Mouse (Mus musculus): ENCODE results near the gene Gm26558.
A peak's percentile ranks its signal among the peaks of the same experiment; 100 is the strongest.

Gene Gm26558

DNA sequence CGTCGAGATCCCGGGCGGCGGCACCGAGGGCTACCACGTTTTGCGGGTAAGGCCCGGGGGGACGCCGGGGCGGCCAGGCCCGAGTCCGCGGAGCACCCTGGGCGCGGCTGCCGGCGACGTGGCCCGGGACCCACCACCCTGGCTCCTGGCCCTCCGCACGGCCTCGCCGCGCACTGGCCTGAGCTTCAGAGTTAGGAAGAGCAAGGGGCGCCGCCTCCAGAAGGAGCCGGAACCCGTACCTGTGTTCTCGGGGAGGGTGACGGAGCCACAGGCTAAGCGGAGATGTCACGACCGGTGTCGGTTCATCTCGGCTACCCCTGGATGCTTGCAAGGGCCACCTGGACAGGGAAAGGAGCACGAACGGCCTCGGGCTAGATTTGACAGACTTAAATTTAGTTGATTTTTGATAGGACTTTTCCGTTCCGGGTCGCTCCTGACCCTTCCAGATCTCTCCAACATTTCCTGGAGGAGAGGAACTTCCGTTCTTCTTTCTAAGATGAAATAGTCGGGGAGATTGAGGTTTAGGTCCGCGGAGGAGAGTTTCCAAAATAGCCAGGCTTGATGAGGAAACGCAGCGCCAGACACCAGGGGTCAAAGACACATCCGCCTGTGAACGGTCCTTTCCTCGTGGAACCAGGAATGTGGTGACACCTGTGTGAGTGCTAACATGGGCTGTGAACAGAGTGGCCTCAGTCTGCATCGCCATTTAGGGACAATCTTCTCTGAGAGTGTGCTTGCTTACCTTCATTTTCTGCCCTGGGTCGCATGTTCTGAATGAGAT is at the start of gene Gm26558:
TSS of gene Gm26558 (minus strand) at position 394 of the 781 bp plus-strand sequence.
- Histone ChIP-seq H3K27me3 (ENCODE audit: insufficient read depth, low read length) (peaks cover 6% of the 10 kb centered on the region; the same call in 1 of the 2 replicates), H3K4me3 (replicated peaks; ENCODE audit: low read length) (peak within 1 kb of the TSS; percentile 94), H3K4me1 (replicated peaks; ENCODE audit: low read depth, low read length) (peaks cover 30% of the 10 kb centered on the region), H3K9me3 (ENCODE audit: low read length) (no peaks in the 10 kb centered on the region), H3K36me3 (ENCODE audit: insufficient read depth, low read length) (peaks cover 23% of the 10 kb centered on the region)
- TF ChIP-seq NANOG (IDR thresholded peaks at IDR 0.05; ENCODE audit: borderline replicate concordance, low read length), result no peak
- no peak for TF ChIP-seq CTCF (conservative IDR thresholded peaks at IDR 0.05; ENCODE audit: low read length)
- no peak for TF ChIP-seq POU5F1 (IDR thresholded peaks at IDR 0.05; ENCODE audit: borderline replicate concordance, low read length)

DNA sequence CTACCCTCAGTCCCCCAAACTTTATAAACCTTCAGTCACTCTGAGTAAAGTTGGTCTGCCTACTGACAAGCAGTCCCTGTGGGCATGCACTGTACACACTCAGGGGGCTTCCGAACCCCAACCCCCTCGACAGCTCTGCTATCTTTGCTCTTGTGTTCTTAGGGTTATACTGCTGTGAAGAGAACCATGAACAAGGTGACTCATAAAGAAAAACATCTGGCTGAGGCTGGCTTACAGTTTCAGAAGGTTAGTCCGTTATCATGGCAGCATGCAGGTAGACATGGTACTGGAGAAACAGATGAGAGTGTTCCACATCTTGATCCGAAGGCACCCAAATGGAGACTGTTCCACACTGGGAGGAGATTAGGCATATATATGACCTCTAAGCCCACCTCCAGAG is 49.0 kb upstream of the Gm26558 start:
- peaks cover 29% of the 10 kb centered on the region for H3K4me1 ChIP-seq (replicated peaks; ENCODE audit: low read depth, low read length)
- TF ChIP-seq POU5F1 (IDR thresholded peaks at IDR 0.05; ENCODE audit: borderline replicate concordance, low read length) (no peak), NANOG (IDR thresholded peaks at IDR 0.05; ENCODE audit: borderline replicate concordance, low read length) (no peak), CTCF (conservative IDR thresholded peaks at IDR 0.05; ENCODE audit: low read length) (no peak)
- H3K36me3 ChIP-seq (ENCODE audit: insufficient read depth, low read length), result peaks cover 58% of the 10 kb centered on the region
- no peaks in the 10 kb centered on the region for H3K27me3 ChIP-seq (ENCODE audit: insufficient read depth, low read length)
- H3K4me3 ChIP-seq (replicated peaks; ENCODE audit: low read length), result no peak overlapping the region
- H3K9me3 ChIP-seq (ENCODE audit: low read length), result no peaks in the 10 kb centered on the region

- no peaks in the 10 kb centered on the region for H3K9me3 ChIP-seq (ENCODE audit: low read length)
- peaks cover 31% of the 10 kb centered on the region for H3K4me1 ChIP-seq (replicated peaks; ENCODE audit: low read depth, low read length)
- H3K27me3 ChIP-seq (ENCODE audit: insufficient read depth, low read length), result peaks cover 1% of the 10 kb centered on the region; the same call in 1 of the 2 replicates
- peaks cover 51% of the 10 kb centered on the region for H3K36me3 ChIP-seq (ENCODE audit: insufficient read depth, low read length)
- no peak overlapping the region for H3K4me3 ChIP-seq (replicated peaks; ENCODE audit: low read length)
- no peak for TF ChIP-seq NANOG (IDR thresholded peaks at IDR 0.05; ENCODE audit: borderline replicate concordance, low read length)
- TF ChIP-seq CTCF (conservative IDR thresholded peaks at IDR 0.05; ENCODE audit: low read length), result no peak
- TF ChIP-seq POU5F1 (IDR thresholded peaks at IDR 0.05; ENCODE audit: borderline replicate concordance, low read length), result no peak
Observed at GRCm38 (mm10) chr2:70710236-70710635, 48.3 kb upstream of the Gm26558 start.

DNA sequence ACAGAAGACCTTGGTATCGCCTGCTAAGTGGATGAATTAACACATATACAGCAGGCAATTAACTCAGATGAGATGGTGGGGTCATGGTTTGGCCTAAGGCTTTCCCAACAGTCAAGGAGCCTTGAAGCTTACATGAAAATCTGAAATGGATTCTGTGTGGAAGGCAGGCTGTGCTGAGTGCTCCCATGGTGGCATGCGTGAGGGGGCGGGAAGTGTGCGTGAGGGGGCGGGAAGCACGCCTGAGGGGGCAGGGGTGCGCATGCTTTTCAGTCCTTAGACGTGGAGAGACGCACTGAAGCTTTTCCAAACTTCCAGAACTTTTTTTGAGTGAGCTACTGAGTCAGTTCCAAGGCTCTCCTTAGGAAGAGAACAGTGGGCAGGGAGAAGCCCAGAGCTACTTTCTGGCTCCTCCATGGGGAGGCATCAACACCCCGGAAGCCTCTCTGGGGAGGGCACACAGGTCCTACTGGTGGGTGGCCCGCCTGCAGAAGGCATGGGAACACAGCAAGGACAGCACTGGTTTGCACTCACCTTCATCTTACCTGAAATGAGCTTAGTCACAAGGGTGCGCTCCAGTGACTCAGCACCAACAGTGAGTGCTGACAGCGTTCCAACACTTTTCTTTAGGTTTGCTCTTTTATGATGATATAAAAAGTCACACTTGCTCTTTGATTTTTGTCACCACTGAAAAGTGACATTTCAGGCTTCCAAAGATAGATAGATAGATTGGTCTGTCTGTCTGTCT is 47.2 kb upstream of the Gm26558 start:
- TF ChIP-seq CTCF (conservative IDR thresholded peaks at IDR 0.05; ENCODE audit: low read length) (no peak), NANOG (IDR thresholded peaks at IDR 0.05; ENCODE audit: borderline replicate concordance, low read length) (no peak), POU5F1 (IDR thresholded peaks at IDR 0.05; ENCODE audit: borderline replicate concordance, low read length) (no peak)
- H3K4me3 ChIP-seq (replicated peaks; ENCODE audit: low read length), result peak overlapping the region; percentile 43; the same call in 1 of the 2 replicates
- peaks cover 40% of the 10 kb centered on the region for H3K36me3 ChIP-seq (ENCODE audit: insufficient read depth, low read length)
- no peaks in the 10 kb centered on the region for H3K9me3 ChIP-seq (ENCODE audit: low read length)
- peaks cover 5% of the 10 kb centered on the region; the same call in 1 of the 2 replicates for H3K27me3 ChIP-seq (ENCODE audit: insufficient read depth, low read length)
- H3K4me1 ChIP-seq (replicated peaks; ENCODE audit: low read depth, low read length), result peaks cover 38% of the 10 kb centered on the region

DNA sequence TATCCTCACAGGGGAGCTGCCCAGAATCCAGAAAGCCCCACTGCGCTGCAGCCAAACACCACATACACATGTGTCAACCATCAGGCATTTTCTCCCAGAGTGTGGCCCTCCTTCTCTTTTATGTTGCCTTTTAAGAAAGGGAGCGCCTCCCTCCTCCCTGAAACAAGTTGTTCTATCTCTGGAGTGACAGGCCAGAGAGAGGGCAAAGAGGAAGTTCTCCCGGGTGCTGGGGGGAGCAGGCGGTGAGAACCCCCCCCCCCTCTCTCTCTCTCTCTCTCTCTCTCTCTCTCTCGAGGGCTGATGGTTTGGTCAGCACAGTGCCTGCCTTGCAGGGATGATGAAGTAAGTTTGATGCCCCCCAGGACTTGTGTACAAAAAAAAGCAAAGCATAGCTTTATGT is 40.5 kb upstream of the Gm26558 start:
- Histone ChIP-seq H3K4me3 (replicated peaks; ENCODE audit: low read length) (no peak overlapping the region), H3K4me1 (replicated peaks; ENCODE audit: low read depth, low read length) (peaks cover 26% of the 10 kb centered on the region), H3K9me3 (ENCODE audit: low read length) (peaks cover 8% of the 10 kb centered on the region), H3K27me3 (ENCODE audit: insufficient read depth, low read length) (peaks cover 12% of the 10 kb centered on the region), H3K36me3 (ENCODE audit: insufficient read depth, low read length) (no peaks in the 10 kb centered on the region)
- TF ChIP-seq CTCF (conservative IDR thresholded peaks at IDR 0.05; ENCODE audit: low read length), result no peak
- no peak for TF ChIP-seq POU5F1 (IDR thresholded peaks at IDR 0.05; ENCODE audit: borderline replicate concordance, low read length)
- no peak for TF ChIP-seq NANOG (IDR thresholded peaks at IDR 0.05; ENCODE audit: borderline replicate concordance, low read length)

GRCm38 (mm10) chr2:70701571-70701970 is 39.7 kb upstream of the Gm26558 start:
- Histone ChIP-seq H3K36me3 (ENCODE audit: insufficient read depth, low read length) (no peaks in the 10 kb centered on the region), H3K4me1 (replicated peaks; ENCODE audit: low read depth, low read length) (peaks cover 26% of the 10 kb centered on the region), H3K4me3 (replicated peaks; ENCODE audit: low read length) (no peak overlapping the region), H3K9me3 (ENCODE audit: low read length) (peaks cover 8% of the 10 kb centered on the region), H3K27me3 (ENCODE audit: insufficient read depth, low read length) (peaks cover 12% of the 10 kb centered on the region)
- TF ChIP-seq POU5F1 (IDR thresholded peaks at IDR 0.05; ENCODE audit: borderline replicate concordance, low read length), result no peak
- TF ChIP-seq CTCF (conservative IDR thresholded peaks at IDR 0.05; ENCODE audit: low read length), result no peak
- TF ChIP-seq NANOG (IDR thresholded peaks at IDR 0.05; ENCODE audit: borderline replicate concordance, low read length), result no peak

GRCm38 (mm10) chr2:70700851-70701250 is 38.9 kb upstream of the Gm26558 start:
- peaks cover 8% of the 10 kb centered on the region for H3K9me3 ChIP-seq (ENCODE audit: low read length)
- no peaks in the 10 kb centered on the region for H3K36me3 ChIP-seq (ENCODE audit: insufficient read depth, low read length)
- no peak overlapping the region for H3K4me3 ChIP-seq (replicated peaks; ENCODE audit: low read length)
- TF ChIP-seq POU5F1 (IDR thresholded peaks at IDR 0.05; ENCODE audit: borderline replicate concordance, low read length) (no peak), CTCF (conservative IDR thresholded peaks at IDR 0.05; ENCODE audit: low read length) (no peak), NANOG (IDR thresholded peaks at IDR 0.05; ENCODE audit: borderline replicate concordance, low read length) (no peak)
- peaks cover 12% of the 10 kb centered on the region for H3K27me3 ChIP-seq (ENCODE audit: insufficient read depth, low read length)
- H3K4me1 ChIP-seq (replicated peaks; ENCODE audit: low read depth, low read length), result peaks cover 26% of the 10 kb centered on the region

DNA sequence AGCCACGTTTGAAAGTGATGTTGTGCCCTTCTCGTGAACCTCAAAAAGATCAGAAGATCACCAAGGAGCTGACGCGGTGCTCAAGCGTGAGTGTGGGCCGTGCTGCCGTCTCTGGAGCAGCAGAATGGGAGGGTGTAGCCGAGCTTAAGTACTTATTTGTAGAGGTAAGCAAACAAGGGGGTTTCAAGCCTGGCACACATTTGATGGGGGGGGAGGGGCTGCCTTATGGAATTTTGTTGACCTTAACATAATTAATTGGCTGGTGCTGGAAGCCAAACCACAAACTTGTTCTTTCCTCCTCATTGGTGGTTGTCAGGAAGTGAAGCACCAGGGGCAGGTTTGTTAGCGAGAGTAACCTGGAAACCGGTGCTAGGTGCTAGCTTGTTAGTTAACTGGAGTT is 33.8 kb upstream of the Gm26558 start:
- TF ChIP-seq CTCF (conservative IDR thresholded peaks at IDR 0.05; ENCODE audit: low read length), result no peak
- TF ChIP-seq NANOG (IDR thresholded peaks at IDR 0.05; ENCODE audit: borderline replicate concordance, low read length), result no peak
- no peak for TF ChIP-seq POU5F1 (IDR thresholded peaks at IDR 0.05; ENCODE audit: borderline replicate concordance, low read length)
- Histone ChIP-seq H3K4me3 (replicated peaks; ENCODE audit: low read length) (no peak overlapping the region), H3K36me3 (ENCODE audit: insufficient read depth, low read length) (peaks cover 18% of the 10 kb centered on the region), H3K4me1 (replicated peaks; ENCODE audit: low read depth, low read length) (peaks cover 25% of the 10 kb centered on the region), H3K9me3 (ENCODE audit: low read length) (peaks cover 8% of the 10 kb centered on the region), H3K27me3 (ENCODE audit: insufficient read depth, low read length) (no peaks in the 10 kb centered on the region)

Measured in E14TG2a.4 (cell line).